Mouse (Mus musculus) G1E (cell line): ENCODE data around the gene Mrm2.

Experiments
- CTCF ChIP-seq: IDR thresholded peaks from 2 replicates; pipeline ENCODE4 v1.5.1; 2012; ENCODE audit warnings: low read depth, low read length, inconsistent platforms, mixed read lengths
- GATA1 ChIP-seq: IDR thresholded peaks from 2 replicates; pipeline ENCODE4 v1.6.1; 2012; ENCODE audit warnings: borderline replicate concordance, low read length, inconsistent platforms, mixed read lengths
- POLR2AphosphoS5 ChIP-seq: IDR thresholded peaks from 2 replicates; pipeline ENCODE4 v1.6.1; 2012; ENCODE audit warnings: low read depth, low read length, inconsistent platforms; ENCODE audit not compliant: insufficient replicate concordance
- TAL1 ChIP-seq: conservative IDR thresholded peaks from 2 replicates; pipeline ENCODE4 v1.6.1; 2012; ENCODE audit warnings: low read depth, low read length, inconsistent platforms, mixed read lengths

DNA sequence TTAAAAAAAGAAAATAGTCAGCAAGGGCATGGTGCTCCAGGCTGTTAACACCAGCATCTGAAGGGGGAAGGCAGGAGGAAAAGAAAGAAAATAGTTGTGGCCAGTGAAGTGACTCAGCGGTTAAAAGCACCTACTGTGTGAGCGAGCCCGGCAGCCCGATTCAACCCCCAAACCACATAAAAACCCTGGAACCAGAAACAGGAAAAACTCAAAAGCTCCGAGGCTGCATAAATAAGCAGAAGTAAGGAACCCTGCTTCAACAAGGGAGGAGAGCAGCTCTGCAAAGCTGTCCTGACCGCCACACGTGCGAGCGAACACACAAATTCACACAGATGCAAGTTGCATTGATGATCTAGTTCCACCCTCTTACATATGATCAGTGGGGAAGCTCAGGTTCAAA lies 18.2 kb upstream of the Mrm2 start:
- TF ChIP-seq CTCF (no peak), POLR2AphosphoS5 (no peak), GATA1 (no peak), TAL1 (no peak)
